Mouse (Mus musculus): Measurements from ENCODE around the gene Olfr703.

Olfr703 gene

DNA sequence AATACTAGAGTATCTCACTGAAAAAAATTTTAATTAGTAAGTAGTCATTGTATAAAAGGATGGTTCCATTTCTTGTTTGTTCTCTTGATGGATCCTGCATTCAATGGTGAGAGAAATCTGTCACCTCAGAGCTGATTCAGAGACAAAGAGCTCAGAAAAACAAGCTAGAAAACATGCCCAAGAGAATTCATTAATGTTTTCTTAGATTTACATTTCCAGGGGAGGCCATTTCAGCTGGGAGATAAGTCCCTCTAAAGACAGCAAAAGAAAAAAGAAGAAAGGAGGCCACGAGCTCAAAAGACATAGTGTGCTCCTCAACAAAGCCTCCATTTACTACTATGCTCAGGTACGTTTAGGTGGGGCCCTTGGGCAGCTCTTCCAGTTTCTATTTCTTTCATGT is at the start of gene Olfr703:
Gene Olfr703 (plus strand): TSS at position 301 of the 400 bp plus-strand sequence.
- no peak for DNase-seq (ENCODE audit: low spot score in 2 of 2)

GRCm38 (mm10) chr7:106808734-106809133 is 34.4 kb upstream of the Olfr703 start, which contains the start of gene Olfr700:
Olfr700 (minus strand) TSS chr7:106808834.
- no peak for DNase-seq (ENCODE audit: low spot score in 2 of 2)

GRCm38 (mm10) chr7:106813829-106814228 is 29.3 kb upstream of the Olfr703 start, which contains the start of gene Olfr701:
Olfr701 (plus strand) TSS chr7:106814129.
- no peak for DNase-seq (ENCODE audit: low spot score in 2 of 2)

DNA sequence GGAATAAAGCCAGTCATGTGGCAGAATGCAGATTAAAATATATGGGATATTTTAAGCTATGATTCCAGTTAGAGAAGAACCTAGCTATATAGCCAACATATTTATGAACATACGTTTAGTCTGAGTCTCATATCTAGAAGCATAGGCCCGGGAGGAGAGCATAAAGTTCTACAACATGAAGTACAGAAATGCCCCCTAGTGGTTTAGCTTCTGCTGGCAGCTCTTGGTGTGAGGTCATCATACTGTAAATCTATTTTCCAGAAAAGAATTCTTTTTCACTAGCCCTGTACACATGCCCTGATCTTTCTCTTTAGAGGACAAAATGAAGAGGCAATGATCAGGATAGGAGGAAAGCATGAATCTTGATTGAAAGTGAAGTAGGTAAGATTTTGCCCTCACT is 27.4 kb upstream of the Olfr703 start:
- DNase-seq (ENCODE audit: low spot score in 2 of 2): no peak

GRCm38 (mm10) chr7:106818414-106818813 is 24.7 kb upstream of the Olfr703 start:
- no peak for DNase-seq (ENCODE audit: low spot score in 2 of 2)

DNA sequence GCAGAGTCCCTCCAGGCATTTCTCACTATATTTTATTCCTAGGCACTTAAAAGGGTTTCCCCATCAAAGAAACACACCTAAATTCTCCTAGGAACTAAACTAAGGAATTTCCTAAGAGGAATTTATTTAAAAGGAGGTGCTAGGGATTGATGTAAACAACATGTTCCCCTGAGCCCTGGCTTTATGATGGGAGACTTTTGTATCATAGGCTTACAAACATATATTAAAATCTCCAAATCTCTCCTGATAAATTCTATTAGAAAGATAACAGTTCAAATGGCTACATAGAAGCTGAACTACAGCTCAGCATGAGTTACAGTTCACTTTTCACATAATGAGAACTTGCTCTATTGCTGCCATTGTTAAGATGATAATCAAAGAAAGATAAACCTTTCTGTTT is 9.4 kb upstream of the Olfr703 start, which contains the start of gene Olfr702:
Gene Olfr702 (minus strand): TSS at position 101 of the 400 bp plus-strand sequence.
- no peak for DNase-seq (ENCODE audit: low spot score in 2 of 2)

DNA sequence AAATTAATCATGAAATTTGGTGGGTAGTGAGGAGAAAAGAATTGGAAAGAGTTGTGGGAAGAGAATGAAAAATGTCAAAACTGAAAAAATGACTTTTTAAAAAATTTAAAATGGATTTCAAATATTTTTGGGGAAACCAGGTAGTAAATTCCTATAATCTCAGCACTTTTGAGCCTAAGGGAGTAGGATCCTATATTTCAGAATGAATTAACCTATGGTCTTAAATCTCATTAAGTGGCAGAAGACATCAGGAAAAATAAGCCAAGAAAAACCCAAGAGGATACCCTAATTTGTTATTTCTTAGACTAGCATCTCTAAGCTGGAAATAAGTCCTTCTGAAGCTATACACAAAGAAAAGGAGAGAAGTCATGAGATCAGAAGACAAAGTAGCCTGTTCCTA is 19.7 kb downstream of the Olfr703 start, which contains the start of gene Olfr704:
Gene Olfr704 (plus strand): TSS at position 301 of the 400 bp plus-strand sequence.
- no peak for DNase-seq (ENCODE audit: low spot score in 2 of 2)

- no peak for DNase-seq (ENCODE audit: low spot score in 2 of 2)
These were observed 33.6 kb downstream of the Olfr703 start, which contains the start of gene Olfr705 for GRCm38 (mm10) chr7:106876791-106877190. Olfr705 (minus strand) TSS chr7:106876891.

DNA sequence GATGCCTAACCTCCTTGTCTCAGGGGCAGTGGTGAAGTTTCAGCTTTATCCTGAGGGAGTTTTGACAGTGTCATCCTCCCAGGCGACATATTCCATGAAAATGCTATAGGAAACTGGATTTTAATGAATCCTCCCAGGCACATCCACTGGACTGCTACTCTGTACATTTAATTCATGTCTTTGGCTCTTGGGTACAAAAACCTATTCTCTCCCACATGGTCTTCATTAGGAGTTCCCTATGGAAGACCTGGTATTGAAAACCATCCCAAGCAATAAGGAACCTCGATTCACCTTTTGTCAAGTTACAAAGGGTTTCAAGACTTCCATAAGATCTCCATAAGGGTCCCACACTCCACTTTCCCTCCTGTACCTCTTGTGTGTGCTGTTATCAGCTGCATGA is 44.9 kb downstream of the Olfr703 start, which contains the start of gene Olfr706:
Gene Olfr706 (minus strand): TSS at position 101 of the 400 bp plus-strand sequence.
- DNase-seq (ENCODE audit: low spot score in 2 of 2): no peak
